Mouse (Mus musculus): ENCODE measurements around the gene Jmjd6. TPM values are rescaled to one million over a fixed set of nuclear protein-coding genes. Genes with fewer than 3 reads are reported as not detected.
A peak's percentile ranks its signal among the peaks of the same experiment; 100 is the strongest.

The Jmjd6 gene
- total and polyA plus RNA-seq, 3 experiments: 48.4 to 126 (median 82.7) TPM

GRCm38 (mm10) chr11:116810983-116811901 lies 32.0 kb downstream of the Jmjd6 start:
- Histone ChIP-seq H3K36me3 (replicated peaks) (no peaks in the 10 kb centered on the region), H3K9me3 (replicated peaks) (no peaks in the 10 kb centered on the region), H3K27me3 (ENCODE audit: insufficient read depth, low read length) (peaks cover 68% of the 10 kb centered on the region), H3K4me3 (ENCODE audit: low read depth, low read length) (no peak overlapping the region), H3K4me1 (ENCODE audit: insufficient read depth, low read depth, low read length) (peaks cover 40% of the 10 kb centered on the region)
- DNase-seq (ENCODE audit: low spot score) (no peak), ATAC-seq (ENCODE audit: extremely low read depth, insufficient number of reproducible peaks, low FRiP score, poor library complexity, severe bottlenecking) (no peak)
- TF ChIP-seq TAL1 (conservative IDR thresholded peaks at IDR 0.05; ENCODE audit: low read depth, low read length) (no peak), GATA1 (IDR thresholded peaks at IDR 0.05; ENCODE audit: borderline replicate concordance, low read length) (no peak), GATA2 (IDR thresholded peaks at IDR 0.05; ENCODE audit: borderline replicate concordance, low read depth, low read length) (no peak), CTCF (IDR thresholded peaks at IDR 0.05; ENCODE audit: low read depth, low read length) (no peak)

DNA sequence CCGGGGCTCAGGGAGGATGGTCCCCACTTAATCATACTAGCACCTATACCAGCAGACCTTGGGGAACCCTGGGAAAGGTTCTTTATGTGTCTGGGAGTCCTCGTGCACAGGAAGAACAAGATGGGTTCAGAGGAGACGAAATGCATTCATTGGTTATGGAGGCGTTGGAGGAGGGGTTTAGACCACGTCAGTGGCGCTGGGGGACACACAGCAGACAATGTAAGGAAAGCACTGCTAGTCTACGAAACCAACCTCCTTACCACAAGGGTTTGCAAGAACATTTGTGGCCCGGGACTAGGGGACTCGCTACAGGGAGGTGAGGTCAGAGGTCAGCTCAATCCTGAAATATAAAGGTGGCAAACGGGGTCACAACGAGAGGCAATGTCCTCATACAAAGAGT lies 32.7 kb downstream of the Jmjd6 start:
- H3K36me3 ChIP-seq (replicated peaks): no peaks in the 10 kb centered on the region
- TF ChIP-seq TAL1 (conservative IDR thresholded peaks at IDR 0.05; ENCODE audit: low read depth, low read length): no peak
- TF ChIP-seq GATA2 (IDR thresholded peaks at IDR 0.05; ENCODE audit: borderline replicate concordance, low read depth, low read length): no peak
- TF ChIP-seq GATA1 (IDR thresholded peaks at IDR 0.05; ENCODE audit: borderline replicate concordance, low read length): no peak
- TF ChIP-seq POLR2AphosphoS5 (IDR thresholded peaks at IDR 0.05; ENCODE audit: insufficient replicate concordance, low read depth, low read length): no peak
- no peak for TF ChIP-seq CTCF (IDR thresholded peaks at IDR 0.05; ENCODE audit: low read depth, low read length)
- ATAC-seq (ENCODE audit: extremely low read depth, insufficient number of reproducible peaks, low FRiP score, poor library complexity, severe bottlenecking) (no peak), DNase-seq (ENCODE audit: low spot score) (no peak)
- peaks cover 65% of the 10 kb centered on the region for H3K27me3 ChIP-seq (ENCODE audit: insufficient read depth, low read length)
- H3K4me1 ChIP-seq (ENCODE audit: insufficient read depth, low read depth, low read length): peaks cover 40% of the 10 kb centered on the region
- H3K4me3 ChIP-seq (ENCODE audit: low read depth, low read length): no peak overlapping the region
- no peaks in the 10 kb centered on the region for H3K9me3 ChIP-seq (replicated peaks)

DNA sequence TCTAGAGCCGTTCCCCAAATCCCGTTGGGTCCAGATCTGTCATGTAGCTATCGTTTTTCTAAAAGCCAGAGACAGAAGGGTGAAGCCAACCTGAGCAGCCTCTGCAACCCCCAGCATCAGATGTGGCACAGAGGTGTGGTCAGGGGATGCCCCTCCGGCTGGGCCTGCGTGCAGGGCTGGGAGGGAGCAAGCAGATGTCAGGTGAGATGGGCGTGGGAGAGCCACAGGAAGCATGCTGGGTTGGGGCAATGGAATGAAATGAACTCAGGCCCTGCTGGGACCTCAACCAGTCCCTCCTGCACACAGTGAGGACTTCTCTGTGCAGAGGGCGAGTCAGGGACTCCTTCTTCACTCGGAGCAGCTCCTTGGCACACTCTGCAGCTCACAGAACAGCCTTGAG lies 33.7 kb downstream of the Jmjd6 start:
- DNase-seq (ENCODE audit: low spot score): no peak
- peaks cover 66% of the 10 kb centered on the region for H3K27me3 ChIP-seq (ENCODE audit: insufficient read depth, low read length)
- peaks cover 42% of the 10 kb centered on the region for H3K4me1 ChIP-seq (ENCODE audit: insufficient read depth, low read depth, low read length)
- no peaks in the 10 kb centered on the region for H3K9me3 ChIP-seq (replicated peaks)
- ATAC-seq (ENCODE audit: extremely low read depth, insufficient number of reproducible peaks, low FRiP score, poor library complexity, severe bottlenecking): no peak
- H3K36me3 ChIP-seq (replicated peaks): no peaks in the 10 kb centered on the region
- H3K4me3 ChIP-seq (ENCODE audit: low read depth, low read length): no peak overlapping the region
- TF ChIP-seq GATA2 (IDR thresholded peaks at IDR 0.05; ENCODE audit: borderline replicate concordance, low read depth, low read length) (no peak), CTCF (IDR thresholded peaks at IDR 0.05; ENCODE audit: low read depth, low read length) (no peak), GATA1 (IDR thresholded peaks at IDR 0.05; ENCODE audit: borderline replicate concordance, low read length) (no peak), POLR2AphosphoS5 (IDR thresholded peaks at IDR 0.05; ENCODE audit: insufficient replicate concordance, low read depth, low read length) (no peak)

GRCm38 (mm10) chr11:116808811-116809395 lies 34.3 kb downstream of the Jmjd6 start:
- H3K9me3 ChIP-seq (replicated peaks): no peaks in the 10 kb centered on the region
- DNase-seq (ENCODE audit: low spot score): no peak
- H3K4me3 ChIP-seq (ENCODE audit: low read depth, low read length): no peak overlapping the region
- H3K36me3 ChIP-seq (replicated peaks): no peaks in the 10 kb centered on the region
- peaks cover 66% of the 10 kb centered on the region for H3K27me3 ChIP-seq (ENCODE audit: insufficient read depth, low read length)
- no peak for ATAC-seq (ENCODE audit: extremely low read depth, insufficient number of reproducible peaks, low FRiP score, poor library complexity, severe bottlenecking)
- peaks cover 43% of the 10 kb centered on the region for H3K4me1 ChIP-seq (ENCODE audit: insufficient read depth, low read depth, low read length)
- TF ChIP-seq GATA1 (IDR thresholded peaks at IDR 0.05; ENCODE audit: borderline replicate concordance, low read length) (no peak), CTCF (IDR thresholded peaks at IDR 0.05; ENCODE audit: low read depth, low read length) (no peak), TAL1 (conservative IDR thresholded peaks at IDR 0.05; ENCODE audit: low read depth, low read length) (no peak), POLR2AphosphoS5 (IDR thresholded peaks at IDR 0.05; ENCODE audit: insufficient replicate concordance, low read depth, low read length) (no peak), GATA2 (IDR thresholded peaks at IDR 0.05; ENCODE audit: borderline replicate concordance, low read depth, low read length) (no peak)

GRCm38 (mm10) chr11:116807938-116808606 lies 35.2 kb downstream of the Jmjd6 start:
- peak; percentile 40; the same call in 1 of the 2 replicates for ATAC-seq (ENCODE audit: extremely low read depth, insufficient number of reproducible peaks, low FRiP score, poor library complexity, severe bottlenecking)
- Histone ChIP-seq H3K27me3 (ENCODE audit: insufficient read depth, low read length) (peaks cover 62% of the 10 kb centered on the region), H3K36me3 (replicated peaks) (no peaks in the 10 kb centered on the region), H3K4me1 (ENCODE audit: insufficient read depth, low read depth, low read length) (peaks cover 43% of the 10 kb centered on the region), H3K9me3 (replicated peaks) (no peaks in the 10 kb centered on the region), H3K4me3 (ENCODE audit: low read depth, low read length) (no peak overlapping the region)
- DNase-seq (ENCODE audit: low spot score): peak; percentile 77
- TF ChIP-seq CTCF (IDR thresholded peaks at IDR 0.05; ENCODE audit: low read depth, low read length): peak; percentile 69
- no peak for TF ChIP-seq TAL1 (conservative IDR thresholded peaks at IDR 0.05; ENCODE audit: low read depth, low read length)
- no peak for TF ChIP-seq GATA1 (IDR thresholded peaks at IDR 0.05; ENCODE audit: borderline replicate concordance, low read length)

GRCm38 (mm10) chr11:116807526-116807925 lies 35.7 kb downstream of the Jmjd6 start:
- H3K4me1 ChIP-seq (ENCODE audit: insufficient read depth, low read depth, low read length): peaks cover 44% of the 10 kb centered on the region
- no peaks in the 10 kb centered on the region for H3K36me3 ChIP-seq (replicated peaks)
- ATAC-seq (ENCODE audit: extremely low read depth, insufficient number of reproducible peaks, low FRiP score, poor library complexity, severe bottlenecking) (no peak), DNase-seq (ENCODE audit: low spot score) (no peak)
- no peak overlapping the region for H3K4me3 ChIP-seq (ENCODE audit: low read depth, low read length)
- no peak for TF ChIP-seq TAL1 (conservative IDR thresholded peaks at IDR 0.05; ENCODE audit: low read depth, low read length)
- TF ChIP-seq CTCF (IDR thresholded peaks at IDR 0.05; ENCODE audit: low read depth, low read length): no peak
- no peak for TF ChIP-seq GATA2 (IDR thresholded peaks at IDR 0.05; ENCODE audit: borderline replicate concordance, low read depth, low read length)
- TF ChIP-seq POLR2AphosphoS5 (IDR thresholded peaks at IDR 0.05; ENCODE audit: insufficient replicate concordance, low read depth, low read length): no peak
- TF ChIP-seq GATA1 (IDR thresholded peaks at IDR 0.05; ENCODE audit: borderline replicate concordance, low read length): no peak
- peaks cover 61% of the 10 kb centered on the region for H3K27me3 ChIP-seq (ENCODE audit: insufficient read depth, low read length)
- H3K9me3 ChIP-seq (replicated peaks): no peaks in the 10 kb centered on the region
